Mouse (Mus musculus) heart, postnatal 0 days (tissue): Measurements from ENCODE around the gene Gm20696. TPM values are rescaled to one million over a fixed set of nuclear protein-coding genes. Genes with fewer than 3 reads are reported as not detected.

ENCODE experiments used
- ATAC-seq: fragments of 200-750 bp; cut with Nextera tagmentation; 2 replicates; pipeline ENCODE4 v1.8.0; 2017; ENCODE audit warnings: low read depth, moderate number of reproducible peaks, moderate library complexity; ENCODE audit not compliant: insufficient read depth
- DNase-seq: peaks from one replicate; pipeline ENCODE4 v3.0.0-alpha.2; 2016; ENCODE audit warnings: low spot score
- H3K27ac ChIP-seq: fragments of 300-500 bp; sonication (generic); 2 replicates; pipeline ENCODE4 v1.5.1; 2014; ENCODE audit warnings: low read depth, mild to moderate bottlenecking
- H3K27me3 ChIP-seq: fragments of 300-500 bp; sonication (generic); 2 replicates; pipeline ENCODE4 v1.6.1; 2014; ENCODE audit warnings: low read length, mixed read lengths; ENCODE audit not compliant: control insufficient read depth, insufficient read depth
- H3K36me3 ChIP-seq: fragments of 300-500 bp; sonication (generic); replicated peaks from 2 replicates; pipeline ENCODE4 v1.6.1; 2014; ENCODE audit warnings: low read length, mixed read lengths; ENCODE audit not compliant: control insufficient read depth, insufficient read depth
- H3K4me1 ChIP-seq: fragments of 300-500 bp; sonication (generic); 2 replicates; pipeline ENCODE4 v1.6.1; 2014; ENCODE audit warnings: antibody characterized with exemption; ENCODE audit not compliant: control insufficient read depth, insufficient read depth
- H3K4me2 ChIP-seq: fragments of 300-500 bp; sonication (generic); 2 replicates; pipeline ENCODE4 v1.6.1; 2014; ENCODE audit warnings: low read depth, mild to moderate bottlenecking, low read length, moderate library complexity
- H3K4me3 ChIP-seq: fragments of 300-500 bp; sonication (generic); 2 replicates; pipeline ENCODE4 v1.5.1; 2014; ENCODE audit warnings: low read depth, low read length
- H3K9ac ChIP-seq: fragments of 300-500 bp; sonication (generic); replicated peaks from 2 replicates; pipeline ENCODE4 v1.6.1; 2014; ENCODE audit warnings: low read depth, low read length, mixed read lengths
- H3K9me3 ChIP-seq: fragments of 300-500 bp; sonication (generic); replicated peaks from 2 replicates; pipeline ENCODE4 v1.6.1; 2016; ENCODE audit warnings: low read length; ENCODE audit not compliant: control insufficient read depth
- CTCF ChIP-seq: IDR thresholded peaks from 2 replicates; pipeline ENCODE4 v1.5.1; 2016; ENCODE audit warnings: antibody characterized with exemption, control low read depth, low read depth
- EP300 ChIP-seq: IDR thresholded peaks from 2 replicates; pipeline ENCODE4 v1.6.1; 2016; ENCODE audit warnings: antibody characterized with exemption, low read depth
- WGBS: fragments of 180-500 bp; shearing (Covaris S2); extraction: QIAGEN DNeasy Blood & Tissue Kit; methylation state at CpG from one replicate; pipeline ENCODE4 v1.1.7; 2014; 5-methylcytosine and 5-hydroxymethylcytosine counted together
- polyA plus RNA-seq: library from polyadenylated mRNA; unstranded; fragments of >200 nt; fragmentation: Nextera tagmentation; extraction: Ambion mirVana; gene quantifications from 2 replicates; pipeline ENCODE4 v1.2.1, GENCODE M21; 2015
- total RNA-seq: library from RNA; depleted of rRNA; stranded (reverse); fragments of >200 nt; gene quantifications from 2 replicates; pipeline ENCODE4 v1.2.3, GENCODE M21; 2014; ENCODE audit warnings: low replicate concordance

Gm20696 gene
- total and polyA plus RNA-seq, 2 experiments from 2014 or later: 0.95 to 2.0 TPM

DNA sequence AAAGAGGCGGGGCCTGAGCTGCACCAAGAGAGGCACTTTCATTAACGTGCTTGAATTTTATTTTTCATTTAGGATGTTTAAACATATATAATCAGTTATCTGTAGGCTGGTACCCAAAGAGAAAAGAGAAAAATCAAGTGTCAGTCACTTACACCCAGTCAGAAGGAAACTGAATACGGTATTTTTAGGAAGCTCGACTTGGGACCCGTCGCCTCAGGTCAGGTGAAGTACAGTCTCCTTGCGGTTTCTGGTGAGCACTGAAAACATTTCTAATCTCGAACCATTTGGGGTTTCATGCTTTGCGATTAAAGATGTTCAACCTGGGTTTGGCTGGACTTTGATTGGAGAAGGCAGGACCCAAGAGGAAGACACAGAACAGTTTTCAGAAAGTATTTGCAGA lies 385.2 kb downstream of the Gm20696 start:
- Histone ChIP-seq H3K9me3 (no peaks in the 10 kb centered on the region), H3K4me3 (no peak overlapping the region), H3K27me3 (no peaks in the 10 kb centered on the region), H3K4me1 (no peaks in the 10 kb centered on the region), H3K4me2 (no peak overlapping the region), H3K9ac (no peak overlapping the region), H3K36me3 (no peaks in the 10 kb centered on the region), H3K27ac (no peak overlapping the region)
- no peak for TF ChIP-seq CTCF
- no peak for TF ChIP-seq EP300
- 91% methylated on average over 9 of the region's 9 CpGs for WGBS
- DNase-seq (no peak), ATAC-seq (no peak)

GRCm38 (mm10) chr6:99280619-99281018 lies 386.0 kb downstream of the Gm20696 start:
- no peak for ATAC-seq
- Histone ChIP-seq H3K36me3 (no peaks in the 10 kb centered on the region), H3K4me1 (no peaks in the 10 kb centered on the region), H3K4me3 (no peak overlapping the region), H3K9me3 (no peaks in the 10 kb centered on the region), H3K9ac (no peak overlapping the region), H3K27me3 (no peaks in the 10 kb centered on the region), H3K4me2 (no peak overlapping the region), H3K27ac (no peak overlapping the region)
- 58% methylated on average over 5 of the region's 5 CpGs for WGBS
- no peak for TF ChIP-seq CTCF
- TF ChIP-seq EP300: no peak
- DNase-seq: no peak

DNA sequence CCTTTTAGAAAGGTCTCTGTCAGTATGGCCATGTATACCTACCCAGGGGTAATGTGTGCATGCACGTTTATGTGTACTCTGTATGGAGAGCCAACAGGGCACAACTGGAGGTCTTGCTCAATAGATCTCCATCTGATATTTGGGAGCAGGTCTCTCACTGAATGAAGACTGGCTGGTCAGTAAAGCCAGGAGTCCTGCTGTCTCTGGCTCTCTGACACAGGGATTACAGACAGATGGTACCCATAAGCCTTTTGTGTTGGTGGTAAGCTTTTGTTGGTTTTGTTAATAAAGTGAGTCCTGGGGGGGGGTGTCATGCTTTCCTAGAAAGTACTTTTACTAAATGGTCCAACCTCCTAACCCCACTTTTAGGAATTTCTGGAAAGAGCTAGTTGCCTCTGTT lies 389.3 kb downstream of the Gm20696 start:
- Histone ChIP-seq H3K9ac (no peak overlapping the region), H3K27me3 (no peaks in the 10 kb centered on the region), H3K4me2 (no peak overlapping the region), H3K4me1 (no peaks in the 10 kb centered on the region), H3K4me3 (no peak overlapping the region), H3K27ac (no peak overlapping the region), H3K36me3 (no peaks in the 10 kb centered on the region), H3K9me3 (no peaks in the 10 kb centered on the region)
- DNase-seq: no peak
- TF ChIP-seq EP300: no peak
- ATAC-seq: no peak
- 80% methylated on average over 1 of the region's 1 CpGs for WGBS

GRCm38 (mm10) chr6:99276297-99276653 lies 390.3 kb downstream of the Gm20696 start:
- no peak for DNase-seq
- H3K27ac ChIP-seq: no peak overlapping the region
- H3K4me1 ChIP-seq: no peaks in the 10 kb centered on the region
- no peaks in the 10 kb centered on the region for H3K27me3 ChIP-seq
- 66% methylated on average over 7 of the region's 7 CpGs for whole genome bisulfite sequencing
- no peak overlapping the region for H3K4me3 ChIP-seq
- H3K4me2 ChIP-seq: no peak overlapping the region
- ATAC-seq: no peak
- no peak for TF ChIP-seq EP300
- no peak for TF ChIP-seq CTCF
- no peak overlapping the region for H3K9ac ChIP-seq
- no peaks in the 10 kb centered on the region for H3K9me3 ChIP-seq
- H3K36me3 ChIP-seq: no peaks in the 10 kb centered on the region

DNA sequence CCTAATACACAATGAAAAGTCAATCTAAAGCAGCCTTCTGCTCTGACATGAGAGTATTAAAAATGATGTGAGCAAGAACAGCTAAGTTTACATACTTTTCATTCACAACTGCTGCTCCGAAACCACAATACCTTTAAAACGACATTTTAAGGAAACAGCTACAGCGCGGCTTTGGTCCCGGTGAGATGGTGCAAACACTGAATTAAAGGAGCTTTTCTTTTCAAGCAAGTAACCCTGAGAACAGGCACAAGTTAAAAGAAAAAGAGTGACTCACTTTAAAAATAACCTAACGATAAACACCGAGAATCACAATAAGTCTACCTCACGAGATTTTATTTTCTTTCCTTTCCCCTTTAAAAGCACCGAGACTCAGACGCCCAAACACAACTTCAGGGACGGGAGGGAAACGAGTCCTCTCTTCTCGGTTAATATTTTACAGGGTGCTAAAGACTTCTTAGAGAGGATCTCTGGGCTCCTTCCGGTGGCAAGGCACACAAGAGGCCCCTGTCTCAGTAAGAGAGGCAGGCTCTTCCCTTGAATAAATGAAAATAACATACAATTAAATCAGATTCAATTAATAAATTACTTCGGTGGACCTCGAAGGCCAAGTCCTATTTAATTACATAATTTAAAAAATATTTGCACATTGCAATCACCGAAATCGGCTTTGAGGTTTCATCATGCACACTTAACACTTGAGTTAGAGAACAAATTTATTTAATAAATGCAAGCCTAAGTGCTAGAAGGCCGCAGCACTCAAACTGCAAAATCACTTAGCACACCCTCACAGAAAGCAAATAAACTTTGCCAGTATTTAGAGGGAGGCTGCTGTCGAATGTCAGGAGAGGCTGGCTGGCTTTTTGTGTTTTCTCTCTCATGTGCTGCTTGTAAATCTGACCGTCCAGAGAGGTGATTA lies 391.0 kb downstream of the Gm20696 start:
- Histone ChIP-seq H3K36me3 (no peaks in the 10 kb centered on the region), H3K9me3 (no peaks in the 10 kb centered on the region), H3K4me3 (no peak overlapping the region), H3K4me2 (no peak overlapping the region), H3K27me3 (no peaks in the 10 kb centered on the region), H3K9ac (no peak overlapping the region), H3K27ac (no peak overlapping the region), H3K4me1 (no peaks in the 10 kb centered on the region)
- TF ChIP-seq EP300 (no peak), CTCF (no peak)
- no peak for ATAC-seq
- DNase-seq: no peak
- 62% methylated on average over 21 of the region's 21 CpGs for WGBS

DNA sequence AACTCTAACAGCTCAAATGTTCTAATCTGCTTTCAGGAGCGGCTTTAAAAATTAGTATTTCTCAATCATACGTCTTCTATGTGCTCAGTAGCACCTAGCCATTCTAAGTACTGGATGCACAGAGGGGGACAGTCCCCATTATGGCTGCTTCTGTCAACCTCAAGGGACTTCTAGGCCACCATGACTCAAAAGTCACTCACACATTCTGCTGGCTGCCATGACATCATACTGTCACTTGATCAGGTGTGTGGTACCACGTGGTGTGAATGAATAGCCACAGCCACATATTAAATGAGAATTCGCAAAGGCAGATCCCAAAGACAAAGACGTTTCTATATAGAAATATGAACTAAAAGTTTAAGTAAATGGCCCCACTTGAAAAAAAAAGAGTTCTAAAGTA lies 391.9 kb downstream of the Gm20696 start:
- H3K27ac ChIP-seq: no peak overlapping the region
- no peak overlapping the region for H3K4me2 ChIP-seq
- ATAC-seq (no peak), DNase-seq (no peak)
- no peaks in the 10 kb centered on the region for H3K4me1 ChIP-seq
- H3K9me3 ChIP-seq: no peaks in the 10 kb centered on the region
- 94% methylated on average over 5 of the region's 5 CpGs for WGBS
- H3K36me3 ChIP-seq: no peaks in the 10 kb centered on the region
- TF ChIP-seq CTCF (no peak), EP300 (no peak)
- H3K27me3 ChIP-seq: no peaks in the 10 kb centered on the region
- no peak overlapping the region for H3K9ac ChIP-seq
- H3K4me3 ChIP-seq: no peak overlapping the region
